Mouse (Mus musculus) hindbrain, embryonic 11.5 days (tissue): ENCODE measurements around the gene Id1. TPM values are rescaled to one million over a fixed set of nuclear protein-coding genes. Genes with fewer than 3 reads are reported as not detected.

Source experiments
- ATAC-seq: fragments of 200-750 bp; cut with Nextera tagmentation; 2 replicates; pipeline ENCODE4 v1.8.0; 2017; ENCODE audit warnings: mild to moderate bottlenecking, moderate TSS enrichment, moderate library complexity; ENCODE audit not compliant: low FRiP score
- DNase-seq: peaks from one replicate; pipeline ENCODE4 v3.0.0-alpha.2; 2015; ENCODE audit warnings: low spot score
- H3K27ac ChIP-seq: fragments of 300-500 bp; sonication (generic); 2 replicates; pipeline ENCODE4 v1.5.1; 2014; ENCODE audit warnings: mild to moderate bottlenecking, low read depth, low read length
- H3K27me3 ChIP-seq: fragments of 300-500 bp; sonication (generic); 2 replicates; pipeline ENCODE4 v1.6.1; 2014; ENCODE audit warnings: mild to moderate bottlenecking, low read length, moderate library complexity, mixed read lengths; ENCODE audit not compliant: control insufficient read depth, insufficient read depth
- H3K36me3 ChIP-seq: fragments of 300-500 bp; sonication (generic); 2 replicates; pipeline ENCODE4 v1.6.1; 2014; ENCODE audit warnings: mild to moderate bottlenecking, low read length, moderate library complexity, mixed read lengths; ENCODE audit not compliant: control insufficient read depth, insufficient read depth
- H3K4me1 ChIP-seq: fragments of 300-500 bp; sonication (generic); replicated peaks from 2 replicates; pipeline ENCODE4 v1.6.1; 2014; ENCODE audit warnings: low read length, mixed read lengths; ENCODE audit not compliant: control insufficient read depth, insufficient read depth
- H3K4me2 ChIP-seq: fragments of 300-500 bp; sonication (generic); replicated peaks from 2 replicates; pipeline ENCODE4 v1.6.1; 2014; ENCODE audit warnings: mild to moderate bottlenecking, low read depth, low read length
- H3K4me3 ChIP-seq: fragments of 300-500 bp; sonication (generic); 2 replicates; pipeline ENCODE4 v1.5.1; 2014; ENCODE audit warnings: low read depth, low read length
- H3K9ac ChIP-seq: fragments of 300-500 bp; sonication (generic); 2 replicates; pipeline ENCODE4 v1.6.1; 2014; ENCODE audit warnings: low read depth, low read length
- H3K9me3 ChIP-seq: fragments of 300-500 bp; sonication (generic); 2 replicates; pipeline ENCODE4 v1.6.1; 2016; ENCODE audit warnings: low read length; ENCODE audit not compliant: control insufficient read depth
- WGBS: fragments of 180-500 bp; shearing (Covaris S2); extraction: QIAGEN DNeasy Blood & Tissue Kit; methylation state at CpG from one replicate; pipeline ENCODE4 v1.1.7; 2014; 5-methylcytosine and 5-hydroxymethylcytosine counted together
- polyA plus RNA-seq: library from polyadenylated mRNA; unstranded; fragments of >200 nt; fragmentation: Nextera tagmentation; extraction: Ambion mirVana; gene quantifications from 2 replicates; pipeline ENCODE4 v1.2.1, GENCODE M21; 2014

Id1 gene
- polyA plus RNA-seq, 1 experiment from 2014 or later: 168 TPM

DNA sequence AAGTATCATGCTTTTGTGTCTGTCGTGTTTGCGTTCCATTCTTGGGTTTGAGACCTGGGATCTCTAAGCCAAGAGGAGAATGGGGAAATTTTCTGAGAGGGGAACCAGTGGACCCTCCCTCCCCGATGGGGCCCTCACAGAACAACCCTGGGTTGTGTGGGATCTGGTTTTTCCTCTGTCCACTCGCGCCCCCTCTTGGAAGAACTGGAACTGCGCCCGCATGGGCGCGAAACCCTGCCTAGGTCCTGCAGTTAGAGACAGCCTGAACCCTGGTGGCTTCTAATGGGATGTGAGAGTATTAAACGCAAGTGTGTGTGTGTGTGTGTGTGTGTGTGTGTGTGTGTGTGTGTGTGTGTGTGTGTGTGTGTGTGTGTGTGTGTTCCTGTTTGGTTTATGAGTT is 6.4 kb downstream of the Id1 start:
- ATAC-seq (no peak), DNase-seq (peak; percentile 84)
- Histone ChIP-seq H3K27ac (no peak overlapping the region), H3K9me3 (no peaks in the 10 kb centered on the region), H3K4me3 (no peak overlapping the region), H3K4me2 (no peak overlapping the region), H3K9ac (no peak overlapping the region), H3K27me3 (no peaks in the 10 kb centered on the region), H3K36me3 (no peaks in the 10 kb centered on the region), H3K4me1 (peaks cover 6% of the 10 kb centered on the region)
- 30% methylated on average over 10 of the region's 10 CpGs for whole genome bisulfite sequencing

- Histone ChIP-seq H3K9me3 (no peaks in the 10 kb centered on the region), H3K27ac (no peak within 1 kb of the TSS), H3K9ac (peak within 1 kb of the TSS; percentile 44), H3K27me3 (no peaks in the 10 kb centered on the region), H3K36me3 (no peaks in the 10 kb centered on the region), H3K4me1 (peaks cover 11% of the 10 kb centered on the region), H3K4me2 (peak within 1 kb of the TSS; percentile 36), H3K4me3 (peak within 1 kb of the TSS; percentile 13)
- WGBS: 2% methylated on average over 29 of the region's 30 CpGs
- ATAC-seq (peak; percentile 27; the same call in 1 of the 2 replicates), DNase-seq (peak; percentile 37)
These were observed 18.1 kb downstream of the Id1 start, which contains the start of gene Cox4i2 for GRCm38 (mm10) chr2:152753944-152754711. TSS of gene Cox4i2 (plus strand) at chr2:152754173.

DNA sequence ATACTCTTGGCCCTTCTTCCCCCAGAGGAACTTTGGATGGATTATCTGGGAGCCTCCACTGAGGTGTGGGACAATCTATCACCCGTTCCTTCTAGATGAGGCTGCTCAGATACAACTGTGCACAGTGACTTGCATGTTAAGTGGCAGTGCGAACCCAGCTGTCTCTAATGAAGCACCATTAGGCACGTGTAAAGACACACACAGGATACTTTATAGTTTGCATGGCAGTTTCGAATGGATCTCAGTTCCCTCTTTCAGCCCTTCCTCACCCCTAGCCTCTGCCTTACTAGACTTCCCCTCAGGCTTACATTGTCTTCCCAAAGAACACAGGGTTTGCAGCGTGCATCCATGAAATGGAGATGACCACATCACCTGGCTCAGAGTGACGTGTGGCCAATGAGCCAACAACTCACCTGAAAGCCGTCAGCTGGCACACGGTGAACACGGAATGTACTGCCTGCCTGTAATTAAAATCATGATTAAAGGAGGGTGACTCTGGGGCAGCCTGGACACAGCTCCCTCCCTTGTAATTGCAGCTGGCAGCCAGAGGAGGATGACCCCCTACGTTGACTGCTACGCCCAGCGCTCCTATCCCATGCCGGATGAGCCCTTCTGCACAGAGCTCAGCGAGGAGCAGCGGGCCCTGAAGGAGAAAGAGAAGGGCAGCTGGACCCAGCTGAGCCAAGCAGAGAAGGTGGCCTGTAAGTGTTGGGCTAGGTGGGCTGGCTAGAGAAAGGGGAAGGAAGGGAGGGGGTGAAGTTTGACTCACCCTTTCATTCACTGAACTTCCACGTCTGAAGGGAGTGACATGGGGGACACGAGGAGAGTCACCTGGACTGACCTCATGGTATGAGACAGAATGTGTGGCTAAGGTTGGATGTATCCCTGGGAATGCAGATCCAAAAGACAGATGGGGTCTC is 20.7 kb downstream of the Id1 start:
- peaks cover 11% of the 10 kb centered on the region for H3K4me1 ChIP-seq
- 68% methylated on average over 17 of the region's 17 CpGs for WGBS
- no peaks in the 10 kb centered on the region for H3K9me3 ChIP-seq
- no peaks in the 10 kb centered on the region for H3K36me3 ChIP-seq
- H3K27ac ChIP-seq: no peak overlapping the region
- no peak overlapping the region for H3K9ac ChIP-seq
- H3K27me3 ChIP-seq: no peaks in the 10 kb centered on the region
- ATAC-seq (no peak), DNase-seq (no peak)
- H3K4me3 ChIP-seq: no peak overlapping the region
- no peak overlapping the region for H3K4me2 ChIP-seq

GRCm38 (mm10) chr2:152757478-152757877 is 21.4 kb downstream of the Id1 start:
- H3K4me2 ChIP-seq: no peak overlapping the region
- H3K27me3 ChIP-seq: no peaks in the 10 kb centered on the region
- no peak for ATAC-seq
- no peak overlapping the region for H3K27ac ChIP-seq
- 58% methylated on average over 2 of the region's 2 CpGs for WGBS
- no peaks in the 10 kb centered on the region for H3K9me3 ChIP-seq
- no peaks in the 10 kb centered on the region for H3K36me3 ChIP-seq
- DNase-seq: no peak
- peaks cover 11% of the 10 kb centered on the region for H3K4me1 ChIP-seq
- H3K4me3 ChIP-seq: no peak overlapping the region
- no peak overlapping the region for H3K9ac ChIP-seq

- Histone ChIP-seq H3K9me3 (no peaks in the 10 kb centered on the region), H3K9ac (no peak overlapping the region), H3K27ac (no peak overlapping the region), H3K36me3 (no peaks in the 10 kb centered on the region), H3K4me3 (no peak overlapping the region), H3K27me3 (no peaks in the 10 kb centered on the region), H3K4me2 (no peak overlapping the region), H3K4me1 (peaks cover 11% of the 10 kb centered on the region)
- DNase-seq (no peak), ATAC-seq (no peak)
- WGBS: 50% methylated on average over 4 of the region's 4 CpGs
These were observed 22.3 kb downstream of the Id1 start for GRCm38 (mm10) chr2:152758351-152758750.

DNA sequence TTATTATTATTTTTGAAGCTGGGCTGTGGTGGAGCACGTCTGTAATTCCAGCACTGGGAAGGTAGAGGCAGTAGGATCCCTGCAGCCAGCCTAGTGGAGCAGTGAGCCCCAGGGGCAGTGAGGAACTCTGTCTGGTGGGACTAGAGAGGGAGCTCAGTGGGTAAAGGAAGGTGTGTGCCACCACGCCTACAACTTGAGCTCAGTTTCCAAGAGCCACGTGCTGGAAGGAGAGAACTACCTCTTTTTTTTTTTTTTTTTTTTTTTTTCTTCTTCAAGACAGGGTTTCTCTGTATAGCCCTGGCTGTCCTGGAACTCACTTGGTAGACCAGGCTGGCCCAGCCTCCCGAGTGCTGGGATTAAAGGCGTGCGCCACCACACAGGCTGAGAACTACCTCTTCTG is 27.3 kb downstream of the Id1 start:
- no peaks in the 10 kb centered on the region; the same call in 1 of the 2 replicates for H3K4me1 ChIP-seq
- no peak overlapping the region for H3K9ac ChIP-seq
- 78% methylated on average over 6 of the region's 6 CpGs for WGBS
- ATAC-seq: no peak
- no peak overlapping the region for H3K4me3 ChIP-seq
- H3K36me3 ChIP-seq: no peaks in the 10 kb centered on the region
- DNase-seq: no peak
- H3K4me2 ChIP-seq: no peak overlapping the region
- no peaks in the 10 kb centered on the region for H3K9me3 ChIP-seq
- H3K27ac ChIP-seq: no peak overlapping the region
- H3K27me3 ChIP-seq: no peaks in the 10 kb centered on the region

DNA sequence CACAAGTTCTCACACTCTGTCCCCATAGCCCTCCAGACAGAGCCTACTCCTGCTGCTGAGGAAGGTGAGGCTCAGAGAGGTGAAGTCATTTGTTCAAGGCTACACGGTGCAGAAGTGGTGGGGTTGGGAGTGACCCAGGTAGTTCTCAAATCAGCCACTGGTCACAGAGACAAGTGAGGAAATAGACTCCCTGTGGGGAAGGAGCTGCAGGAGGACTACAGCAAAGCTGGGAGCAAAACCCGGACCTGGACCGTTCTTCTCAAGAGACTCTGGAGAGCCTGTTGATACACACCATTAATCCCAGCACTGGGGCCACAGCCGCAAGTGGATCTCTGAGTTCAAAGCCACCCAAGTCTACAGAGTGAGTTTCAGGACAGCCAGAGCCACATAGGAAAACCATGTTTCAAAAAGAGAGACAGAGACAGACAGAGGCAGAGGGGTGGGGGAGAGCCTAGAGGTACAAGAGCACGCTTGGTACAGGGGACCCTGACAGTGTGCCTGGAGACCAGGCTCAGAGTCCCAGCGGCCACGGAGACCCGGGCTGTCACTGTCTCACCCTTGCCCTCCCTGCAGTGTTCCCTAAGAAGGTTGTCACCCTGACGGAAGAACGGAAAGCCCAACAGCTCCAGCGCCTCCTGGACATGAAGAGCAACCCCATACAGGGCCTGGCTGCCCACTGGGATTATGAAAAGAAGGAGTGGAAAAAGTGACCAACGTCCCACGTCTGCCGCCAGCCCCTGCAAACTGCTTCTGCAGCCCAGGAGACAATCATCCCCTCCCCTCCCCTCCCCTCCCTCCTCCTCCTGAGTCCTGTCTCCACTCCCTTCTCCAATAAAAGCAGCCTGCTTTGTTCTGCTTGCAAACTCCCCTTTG is 28.4 kb downstream of the Id1 start:
- WGBS: 3% methylated on average over 14 of the region's 14 CpGs
- DNase-seq: peak; percentile 51

GRCm38 (mm10) chr2:152765045-152765674 is 29.1 kb downstream of the Id1 start:
- WGBS: 35% methylated on average over 7 of the region's 7 CpGs
- Histone ChIP-seq H3K27ac (no peak overlapping the region), H3K36me3 (no peaks in the 10 kb centered on the region), H3K9ac (no peak overlapping the region), H3K4me3 (no peak overlapping the region), H3K4me2 (peak overlapping the region; percentile 37; the same call in 1 of the 2 replicates), H3K9me3 (no peaks in the 10 kb centered on the region), H3K27me3 (no peaks in the 10 kb centered on the region), H3K4me1 (no peaks in the 10 kb centered on the region; the same call in 1 of the 2 replicates)
- DNase-seq (no peak), ATAC-seq (peak; percentile 40)

More for the DNA sequence above, 28.4 kb downstream of the Id1 start:
- Histone ChIP-seq H3K4me3 (no peak overlapping the region), H3K36me3 (no peaks in the 10 kb centered on the region), H3K9me3 (no peaks in the 10 kb centered on the region), H3K27ac (no peak overlapping the region), H3K4me1 (no peaks in the 10 kb centered on the region; the same call in 1 of the 2 replicates), H3K27me3 (no peaks in the 10 kb centered on the region), H3K9ac (0 out of 2 replicates have a peak overlapping the region, but pooled peaks have one; percentile 17), H3K4me2 (peak overlapping the region; percentile 37)
- ATAC-seq: peak; percentile 62
